Mouse (Mus musculus) lung, adult 2 months (tissue): ENCODE results near the gene Tacc2.

ENCODE experiments used
- CTCF ChIP-seq: fragments of 200-500 bp; IDR thresholded peaks from 2 replicates; pipeline ENCODE4 v1.5.1; 2011; ENCODE audit warnings: mild to moderate bottlenecking, low read length, control low read depth; ENCODE audit not compliant: insufficient read depth
- POLR2A ChIP-seq: fragments of 200-500 bp; IDR thresholded peaks from 2 replicates; pipeline ENCODE4 v1.6.1; 2011; ENCODE audit warnings: low read depth, mild to moderate bottlenecking, control low read depth, low read length, borderline replicate concordance; ENCODE audit errors: extremely low read depth

DNA sequence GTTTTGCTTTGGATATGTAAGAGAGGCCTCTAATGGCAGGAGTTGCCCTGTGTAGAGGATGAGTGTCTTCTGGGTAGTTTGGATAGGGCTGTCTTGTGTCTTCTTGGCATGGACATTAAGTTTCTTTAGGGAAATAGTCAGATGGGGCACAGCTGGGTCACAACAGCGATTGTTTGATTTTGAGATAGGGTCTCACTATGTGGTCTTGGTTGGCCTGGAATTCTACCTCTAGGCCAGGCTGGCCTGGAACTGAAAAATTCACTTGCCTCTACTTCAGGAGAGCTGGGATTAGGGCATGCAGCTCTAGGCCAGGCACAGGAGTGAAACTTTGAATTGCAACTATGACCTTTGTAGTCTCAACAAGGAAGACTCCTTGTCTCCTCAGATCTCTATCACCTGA lies 25.6 kb downstream of the Tacc2 start:
- TF ChIP-seq CTCF (no peak), POLR2A (no peak)
